Mouse (Mus musculus) thymus, adult 2 months (tissue): ENCODE measurements at regions not wholly inside any gene's neighbourhood (a gene's known extent, or its start where the extent isn't known, plus 50 kb on each side); places are given as distances from the start of the nearest gene placed in this dataset.

Experiments
- DNase-seq: peaks from one replicate; pipeline ENCODE4 v3.0.0; 2021
- H3K27ac ChIP-seq: fragments of 200-500 bp; 2 replicates; pipeline ENCODE4 v1.5.1; 2012; ENCODE audit warnings: low read length, control low read depth; ENCODE audit not compliant: control insufficient read depth, insufficient read depth
- H3K27me3 ChIP-seq: fragments of 200-500 bp; 2 replicates; pipeline ENCODE4 v1.6.1; 2012; ENCODE audit warnings: mild to moderate bottlenecking, low read length, moderate library complexity, mixed read lengths; ENCODE audit not compliant: control insufficient read depth, insufficient read depth
- H3K36me3 ChIP-seq: fragments of 200-500 bp; 2 replicates; pipeline ENCODE4 v1.6.1; 2012; ENCODE audit warnings: mild to moderate bottlenecking, low read length, moderate library complexity; ENCODE audit not compliant: control insufficient read depth, insufficient read depth
- H3K4me1 ChIP-seq: fragments of 200-500 bp; replicated peaks from 2 replicates; pipeline ENCODE4 v1.6.1; 2012; ENCODE audit warnings: low read length; ENCODE audit not compliant: control insufficient read depth, insufficient read depth
- H3K4me3 ChIP-seq: fragments of 200-500 bp; 2 replicates; pipeline ENCODE4 v1.5.1; 2012; ENCODE audit warnings: mild to moderate bottlenecking, low read length, control low read depth, moderate library complexity; ENCODE audit not compliant: control insufficient read depth, insufficient read depth
- CTCF ChIP-seq: fragments of 200-500 bp; IDR thresholded peaks from 2 replicates; pipeline ENCODE4 v1.5.1; 2012; ENCODE audit warnings: mild to moderate bottlenecking, control low read depth, low read length, moderate library complexity, borderline replicate concordance; ENCODE audit not compliant: control insufficient read depth, poor library complexity, insufficient read depth; ENCODE audit errors: extremely low read depth
- POLR2A ChIP-seq: fragments of 200-500 bp; IDR thresholded peaks from 2 replicates; pipeline ENCODE4 v1.6.1; 2012; ENCODE audit warnings: mild to moderate bottlenecking, low read length, control low read depth, moderate library complexity; ENCODE audit not compliant: control insufficient read depth, poor library complexity, insufficient read depth; ENCODE audit errors: extremely low read depth
- WGBS: fragments of 180-500 bp; shearing (Covaris S2); methylation state at CpG from one replicate; pipeline ENCODE4 v1.1.7; 2018; 5-methylcytosine and 5-hydroxymethylcytosine counted together

GRCm38 (mm10) chr4:31824518-31825437 lies 139.1 kb upstream of the Map3k7 start:
- WGBS, result 33% methylated on average over 14 of the region's 14 CpGs
- TF ChIP-seq POLR2A (no peak), CTCF (no peak)
- Histone ChIP-seq H3K27me3 (no peaks in the 10 kb centered on the region), H3K27ac (no peak overlapping the region), H3K4me1 (0 out of 2 replicates have a peak, but pooled peaks cover 3% of the 10 kb centered on the region), H3K4me3 (peak overlapping the region; percentile 10; the same call in 1 of the 2 replicates), H3K36me3 (no peaks in the 10 kb centered on the region)
- DNase-seq, result peak; percentile 9

- H3K36me3 ChIP-seq, result no peaks in the 10 kb centered on the region
- 0 out of 2 replicates have a peak, but pooled peaks cover 3% of the 10 kb centered on the region for H3K4me1 ChIP-seq
- TF ChIP-seq POLR2A (no peak), CTCF (no peak)
- H3K4me3 ChIP-seq, result no peak overlapping the region
- H3K27me3 ChIP-seq, result no peaks in the 10 kb centered on the region
- H3K27ac ChIP-seq, result no peak overlapping the region
- no peak for DNase-seq
- 94% methylated on average over 3 of the region's 3 CpGs for WGBS
These were observed 138.5 kb upstream of the Map3k7 start for GRCm38 (mm10) chr4:31825438-31825830.

DNA sequence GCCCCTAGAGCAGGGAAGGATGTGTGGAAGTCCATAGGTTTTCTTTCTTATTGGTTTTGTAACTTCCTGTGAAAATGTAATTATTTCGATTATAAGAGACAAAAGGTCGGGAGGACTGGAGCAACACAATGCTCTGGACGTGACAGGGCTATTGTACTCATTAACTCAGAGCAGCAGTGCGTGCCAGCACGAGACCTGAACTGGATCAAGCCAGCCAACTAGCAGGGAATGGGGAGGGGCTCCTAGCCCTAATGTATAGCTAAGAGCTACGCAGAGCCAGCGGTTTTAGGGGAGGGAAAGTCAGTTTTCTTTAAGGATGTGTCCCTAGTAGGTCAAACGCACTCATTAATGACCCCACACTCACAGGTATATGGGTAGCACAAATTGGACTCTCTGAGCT lies 137.2 kb upstream of the Map3k7 start:
- H3K4me1 ChIP-seq, result 0 out of 2 replicates have a peak, but pooled peaks cover 3% of the 10 kb centered on the region
- H3K36me3 ChIP-seq, result no peaks in the 10 kb centered on the region
- no peak overlapping the region for H3K4me3 ChIP-seq
- no peaks in the 10 kb centered on the region for H3K27me3 ChIP-seq
- no peak for DNase-seq
- TF ChIP-seq POLR2A (no peak), CTCF (no peak)
- 96% methylated on average over 8 of the region's 8 CpGs for WGBS
- no peak overlapping the region for H3K27ac ChIP-seq

DNA sequence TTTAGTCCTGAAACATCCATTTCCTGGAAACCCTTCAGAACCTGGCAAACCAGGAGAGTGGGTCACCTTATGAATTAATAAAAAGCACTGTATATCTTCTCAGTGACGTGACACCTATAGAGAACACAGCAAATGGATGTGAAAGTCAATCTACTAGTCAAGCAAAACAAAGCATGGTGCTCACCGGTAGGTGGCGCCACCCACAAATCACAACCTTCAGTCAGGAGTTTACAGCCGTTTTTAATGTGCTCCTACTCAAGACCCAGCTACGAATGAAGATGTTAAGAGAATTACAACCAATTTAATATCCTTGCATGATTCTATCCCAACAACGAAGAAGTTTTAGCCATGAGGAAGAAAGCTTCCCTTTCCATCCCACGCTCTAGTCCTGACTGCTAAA lies 136.6 kb upstream of the Map3k7 start:
- WGBS, result 65% methylated on average over 7 of the region's 7 CpGs
- peak; percentile 31 for DNase-seq
- H3K27ac ChIP-seq, result no peak overlapping the region
- no peaks in the 10 kb centered on the region for H3K27me3 ChIP-seq
- 0 out of 2 replicates have a peak, but pooled peaks cover 3% of the 10 kb centered on the region for H3K4me1 ChIP-seq
- H3K36me3 ChIP-seq, result no peaks in the 10 kb centered on the region
- TF ChIP-seq CTCF, result no peak
- TF ChIP-seq POLR2A, result no peak
- no peak overlapping the region for H3K4me3 ChIP-seq

DNA sequence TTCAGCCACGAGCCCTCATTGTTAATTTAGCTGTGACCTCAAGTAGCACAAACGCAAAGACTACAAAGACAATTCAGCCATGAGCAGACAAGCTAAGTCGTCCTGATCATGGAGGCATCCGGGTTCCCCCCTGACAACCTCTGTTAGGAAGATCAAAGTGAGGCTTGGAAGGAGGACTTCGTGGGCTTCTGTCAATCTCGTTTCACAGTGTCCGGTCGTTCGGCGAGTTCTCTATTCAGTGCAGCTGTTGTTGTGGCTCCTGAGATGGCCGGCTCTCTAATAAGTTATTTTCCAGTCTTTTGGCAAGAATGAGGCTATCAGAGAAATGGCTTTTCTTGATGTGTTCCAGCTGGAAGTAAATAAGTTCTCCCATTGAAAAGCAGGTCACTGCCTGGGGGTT lies 133.7 kb upstream of the Map3k7 start:
- Histone ChIP-seq H3K27me3 (no peaks in the 10 kb centered on the region), H3K4me3 (no peak overlapping the region), H3K27ac (no peak overlapping the region), H3K36me3 (no peaks in the 10 kb centered on the region), H3K4me1 (no peaks in the 10 kb centered on the region)
- 89% methylated on average over 11 of the region's 11 CpGs for WGBS
- TF ChIP-seq POLR2A, result no peak
- TF ChIP-seq CTCF, result no peak
- DNase-seq, result no peak

DNA sequence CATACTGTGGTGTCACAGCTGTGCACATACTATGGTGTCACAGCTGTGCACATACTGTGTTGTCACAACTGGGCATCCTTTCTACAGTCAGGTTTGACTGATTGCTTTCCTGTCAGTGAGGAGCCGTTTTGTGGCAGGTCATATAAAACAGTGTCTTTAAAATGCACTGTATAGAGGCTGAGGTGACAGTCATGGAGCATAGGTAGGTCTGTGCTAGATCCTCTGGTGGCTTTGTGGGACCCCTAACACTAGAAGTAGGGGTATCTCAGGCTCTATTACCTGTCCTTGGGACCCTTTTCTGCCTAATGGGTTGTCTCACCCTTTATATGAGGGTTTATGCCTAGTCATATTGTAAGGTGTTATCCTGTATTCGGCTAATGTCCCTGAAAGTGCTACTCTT lies 132.4 kb upstream of the Map3k7 start:
- DNase-seq, result no peak
- Histone ChIP-seq H3K27me3 (no peaks in the 10 kb centered on the region), H3K4me1 (no peaks in the 10 kb centered on the region), H3K27ac (no peak overlapping the region), H3K36me3 (no peaks in the 10 kb centered on the region), H3K4me3 (no peak overlapping the region)
- WGBS, result 93% methylated on average over 2 of the region's 2 CpGs
- TF ChIP-seq POLR2A (no peak), CTCF (no peak)
